Mouse (Mus musculus) central nervous system, embryonic 11.5 days (tissue): ENCODE results near the gene Gpr107. TPM values are rescaled to one million over a fixed set of nuclear protein-coding genes. Genes with fewer than 3 reads are reported as not detected.

Source experiments
- polyA plus RNA-seq: library from polyadenylated mRNA; depleted of rRNA; stranded (reverse); fragments of >200 nt; gene quantifications from 2 replicates; pipeline ENCODE4 v1.2.3, GENCODE M21; 2012; rRNA removed

Gpr107 gene
- 20.6 and 26.9 TPM in 2 replicates for polyA plus RNA-seq

GRCm38 (mm10) chr2:31151892-31152812 is at the start of gene Gpr107:
Gene Gpr107, plus strand, starts transcription at chr2:31152316.

GRCm38 (mm10) chr2:31141867-31142454 is 10.2 kb upstream of the Gpr107 start, which contains the start of gene Fnbp1:
Gene Fnbp1, minus strand, starts transcription at chr2:31142008.

GRCm38 (mm10) chr2:31245491-31246141 is 93.5 kb downstream of the Gpr107 start, which contains the start of gene Ncs1:
Gene Ncs1, plus strand, starts transcription at chr2:31245823.

Other genes with a start within 250 kb of the Gpr107 start
- 3.4 and 6.1 TPM in 2 replicates for gene Ptges, start 222.5 kb upstream of the Gpr107 start, polyA plus RNA-seq
- 36.5 and 41.0 TPM in 2 replicates for gene Tor1b, start 199.4 kb upstream of the Gpr107 start, polyA plus RNA-seq
- 54.3 and 61.0 TPM in 2 replicates for gene Tor1a, start 184.4 kb upstream of the Gpr107 start, polyA plus RNA-seq
- gene BC005624, start 170.1 kb upstream of the Gpr107 start, polyA plus RNA-seq = 73.3 and 125 TPM in 2 replicates
- gene Usp20, start 170.0 kb upstream of the Gpr107 start, polyA plus RNA-seq = 16.5 and 21.8 TPM in 2 replicates
- 28.0 and 28.3 TPM in 2 replicates for gene Fnbp1, start 10.3 kb upstream of the Gpr107 start, polyA plus RNA-seq
- 29.1 and 30.2 TPM in 2 replicates for gene Ncs1, start 93.5 kb downstream of the Gpr107 start, polyA plus RNA-seq
- 0.07 and 0.16 TPM in 2 replicates for gene Hmcn2, start 162.1 kb downstream of the Gpr107 start, polyA plus RNA-seq